Mouse (Mus musculus) lung, postnatal 10 days (tissue): ENCODE data around the gene Msi1.
A peak's percentile ranks its signal among the peaks of the same experiment; 100 is the strongest.

ENCODE experiments used
- DNase-seq: peaks from one replicate; pipeline ENCODE4 v3.0.0; 2021

Msi1 gene

GRCm38 (mm10) chr5:115429359-115430186, at the start of gene Msi1:
TSS of gene Msi1 (plus strand) at chr5:115429599.
- no peak for DNase-seq

GRCm38 (mm10) chr5:115391935-115392334, 37.5 kb upstream of the Msi1 start:
- no peak for DNase-seq

GRCm38 (mm10) chr5:115392969-115393368, 36.4 kb upstream of the Msi1 start:
- no peak for DNase-seq

GRCm38 (mm10) chr5:115394223-115394622, 35.2 kb upstream of the Msi1 start:
- no peak for DNase-seq

GRCm38 (mm10) chr5:115394836-115395235, 34.6 kb upstream of the Msi1 start:
- no peak for DNase-seq

- no peak for DNase-seq
These were observed 32.7 kb upstream of the Msi1 start for GRCm38 (mm10) chr5:115396654-115397053.

DNA sequence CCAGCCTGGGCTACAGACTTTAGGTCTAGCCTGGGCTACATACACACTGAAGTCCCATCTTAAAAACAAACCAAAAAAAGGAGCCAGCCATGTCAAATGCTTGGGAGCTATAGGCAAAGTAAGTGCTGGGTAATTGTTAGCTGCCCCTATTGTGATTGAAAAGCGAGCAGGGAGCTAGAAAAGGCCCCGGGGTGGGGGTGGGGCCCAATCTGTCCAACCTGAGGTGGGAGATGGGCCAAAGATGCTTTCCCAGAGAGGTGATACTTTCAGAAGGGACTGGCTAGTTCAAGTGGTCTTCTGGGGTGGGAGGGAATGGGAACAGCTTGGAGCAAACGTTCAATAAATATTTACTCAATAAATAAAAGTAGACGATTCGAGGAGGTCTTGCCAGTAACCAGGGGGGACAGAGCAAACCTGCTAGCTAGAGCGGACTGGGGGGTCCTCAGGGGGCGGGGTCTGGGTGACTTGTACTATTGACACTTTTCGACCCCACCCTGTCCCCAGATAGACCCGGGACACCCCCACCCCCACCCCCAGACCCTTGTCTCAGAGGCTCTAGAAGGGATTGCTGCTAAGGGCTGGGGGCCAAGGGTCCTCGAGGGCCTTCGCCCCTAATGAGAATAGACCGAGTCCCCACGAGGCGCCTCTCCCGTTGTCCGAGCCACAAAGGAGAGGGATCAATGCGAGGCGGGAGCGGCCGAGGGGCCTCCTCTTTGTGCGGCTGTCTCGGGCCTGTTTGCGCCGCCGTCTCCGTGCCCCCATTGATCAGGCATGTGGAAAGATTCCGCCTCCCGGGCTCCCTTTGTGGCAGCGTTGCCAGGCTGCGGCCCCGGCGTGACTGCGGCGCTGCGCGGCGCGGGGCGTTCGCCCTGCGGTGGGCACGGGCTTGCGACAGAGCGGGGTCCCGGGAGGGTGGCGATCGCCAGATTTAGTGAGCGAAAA, 31.3 kb upstream of the Msi1 start:
- DNase-seq: no peak

DNA sequence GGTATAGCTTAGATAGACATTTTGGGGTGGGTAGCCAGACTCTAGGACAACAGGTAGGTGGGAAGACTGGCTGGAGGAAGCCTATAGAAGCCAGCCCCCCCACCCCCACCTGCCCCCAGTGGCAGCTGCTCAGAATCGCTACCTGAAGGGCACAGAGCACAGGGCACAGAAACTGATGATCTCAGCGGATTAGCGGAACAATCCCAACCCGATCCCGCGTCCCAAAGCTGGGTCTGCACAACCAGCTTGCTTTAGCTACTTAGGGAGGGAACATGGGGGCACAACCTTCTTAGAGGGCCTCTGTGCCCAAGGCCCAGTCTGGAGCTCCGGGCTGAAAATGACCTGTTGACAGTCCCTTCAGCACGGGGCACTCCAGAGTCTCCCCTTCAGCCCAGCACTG, 27.3 kb upstream of the Msi1 start:
- DNase-seq: no peak

- DNase-seq: no peak
These were observed 25.8 kb upstream of the Msi1 start for GRCm38 (mm10) chr5:115403436-115404140.

DNA sequence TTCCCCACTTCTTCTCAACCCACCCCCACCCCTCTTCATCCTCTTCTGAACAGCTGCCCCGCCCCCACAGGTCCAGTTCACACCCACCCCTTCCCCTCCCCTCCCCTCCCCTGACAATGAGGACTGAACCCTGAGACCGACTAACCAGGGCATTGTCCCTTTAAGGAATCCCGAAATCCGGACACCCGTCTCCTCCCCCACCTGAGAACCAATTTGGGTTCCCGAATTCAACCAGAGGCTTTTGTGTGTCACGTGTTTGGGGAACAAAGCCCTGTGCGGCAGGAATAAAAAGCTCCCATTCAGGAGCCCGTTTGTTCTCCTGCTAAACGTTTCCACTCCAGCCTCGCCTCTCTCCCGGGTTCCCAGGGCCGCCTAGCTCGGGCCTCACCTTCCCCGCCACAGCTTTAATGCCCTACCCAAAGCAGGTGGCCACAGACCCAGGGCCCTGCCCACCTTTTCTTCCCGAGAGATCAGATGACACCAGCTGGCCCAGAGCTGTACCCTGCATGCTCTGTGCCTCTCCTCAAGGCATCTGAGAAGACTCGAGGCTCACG, 25.1 kb upstream of the Msi1 start:
- no peak for DNase-seq

DNA sequence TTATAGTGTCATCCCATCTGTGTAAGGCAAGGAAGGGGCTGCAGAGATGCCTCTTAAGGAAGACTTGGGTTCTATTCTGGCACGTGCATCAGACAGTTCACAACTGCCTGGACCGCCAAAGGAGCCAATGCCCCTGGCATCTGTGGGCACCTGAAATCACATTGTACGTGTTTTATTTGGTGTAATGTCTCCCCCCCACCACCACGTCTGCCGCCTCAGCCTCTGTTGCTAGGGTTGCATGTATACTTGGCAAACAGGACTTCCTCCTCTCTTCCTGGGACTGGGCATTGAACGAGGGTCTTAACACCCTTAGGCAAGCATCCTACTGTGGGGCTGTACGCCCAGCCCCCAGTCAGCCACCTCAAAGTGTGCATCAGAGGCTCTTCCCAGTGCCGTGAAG, 24.2 kb upstream of the Msi1 start:
- no peak for DNase-seq

GRCm38 (mm10) chr5:115408110-115408509, 21.3 kb upstream of the Msi1 start:
- DNase-seq: peak; percentile 59

- DNase-seq: peak; percentile 34
These were observed 14.0 kb upstream of the Msi1 start for GRCm38 (mm10) chr5:115415111-115416085.

DNA sequence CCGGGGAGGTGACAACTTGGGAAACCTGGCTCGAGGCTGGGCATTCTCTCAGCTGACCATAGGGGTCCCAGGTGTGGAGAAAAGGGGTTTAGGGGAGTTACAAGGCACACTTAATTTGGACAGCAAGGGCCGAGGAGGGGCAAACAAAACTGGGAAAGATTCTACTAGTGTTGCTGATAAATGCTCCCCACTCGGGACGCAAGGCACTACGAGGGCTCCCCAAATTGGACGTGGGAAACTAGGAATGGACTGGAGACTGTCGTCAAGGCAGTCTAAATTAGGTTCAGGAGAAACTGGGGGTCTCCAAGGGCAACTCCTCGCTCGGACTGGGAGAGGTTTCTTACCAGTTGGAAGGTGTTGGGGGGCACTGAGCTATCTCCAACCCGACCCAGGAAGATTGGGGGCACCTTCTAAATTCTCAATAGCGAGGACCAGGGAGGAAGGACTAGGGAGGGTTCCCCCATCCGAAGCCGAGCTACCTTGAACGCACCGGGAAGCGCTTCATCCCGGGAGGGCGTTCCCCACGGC, 504 bp upstream of the Msi1 start:
- no peak for DNase-seq

GRCm38 (mm10) chr5:115430187-115430960, 975 bp downstream of the Msi1 start:
- DNase-seq: no peak

GRCm38 (mm10) chr5:115431061-115431897, 1.9 kb downstream of the Msi1 start:
- no peak for DNase-seq

GRCm38 (mm10) chr5:115431898-115432259, 2.5 kb downstream of the Msi1 start:
- DNase-seq: no peak

DNA sequence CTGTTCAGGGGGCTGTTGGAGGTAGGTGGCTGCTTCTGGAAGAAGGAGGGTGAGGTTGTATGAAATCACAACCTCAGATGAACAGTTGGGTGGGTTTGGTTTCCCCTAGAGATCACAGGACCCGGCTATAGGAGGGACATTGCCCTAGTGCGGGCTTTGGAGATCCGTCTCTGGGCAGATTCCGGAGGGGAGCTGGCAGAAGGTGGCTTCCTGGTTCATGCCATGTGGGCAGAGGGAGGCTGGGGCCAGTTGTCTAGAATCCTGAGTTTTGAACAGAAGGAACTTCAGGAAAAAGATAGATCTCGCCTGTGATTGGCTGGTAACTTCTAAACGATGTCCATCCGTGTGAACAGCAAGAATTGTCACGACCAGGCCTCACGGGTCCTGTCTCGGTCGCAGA, 3.0 kb downstream of the Msi1 start:
- DNase-seq: no peak

DNA sequence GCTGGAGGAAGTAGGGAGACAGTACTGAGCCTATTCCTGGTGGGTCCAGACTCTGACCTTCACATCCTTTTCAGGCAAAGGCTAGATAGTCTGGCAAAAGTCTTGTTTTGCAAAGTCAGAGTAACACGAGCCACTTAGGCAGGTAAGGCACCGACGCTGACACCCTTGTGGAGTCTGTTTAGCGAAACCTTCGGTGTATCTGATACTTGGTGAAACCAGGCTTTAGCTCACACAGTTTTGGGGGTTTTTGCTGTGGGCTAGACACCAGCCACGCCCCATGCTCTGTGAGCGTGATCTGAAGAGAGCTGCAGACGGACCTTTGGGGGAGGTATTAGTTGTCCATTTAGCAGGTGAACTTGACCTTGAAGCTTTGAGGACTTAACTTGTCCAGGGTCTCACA, 3.8 kb downstream of the Msi1 start:
- DNase-seq: no peak
